Mouse (Mus musculus): ENCODE measurements at regions not wholly inside any gene's neighbourhood (a gene's known extent, or its start where the extent isn't known, plus 50 kb on each side); places are given as distances from the start of the nearest gene placed in this dataset.

- Histone ChIP-seq H3K27ac (no peak overlapping the region), H3K4me1 (ENCODE audit: insufficient read depth, low read length) (no peaks in the 10 kb centered on the region), H3K4me2 (ENCODE audit: low read depth, low read length) (no peak overlapping the region), H3K4me3 (ENCODE audit: low read length) (no peak overlapping the region), H3K36me3 (ENCODE audit: insufficient read depth, low read length) (no peaks in the 10 kb centered on the region), H3K9ac (replicated peaks; ENCODE audit: low read length) (no peak overlapping the region), H3K9me3 (ENCODE audit: low read length) (no peaks in the 10 kb centered on the region), H3K27me3 (ENCODE audit: insufficient read depth, low read length) (no peaks in the 10 kb centered on the region)
- WGBS: 56% methylated on average over 7 of the region's 7 CpGs
- ATAC-seq (no peak), DNase-seq (ENCODE audit: low spot score) (peak; percentile 14)
- TF ChIP-seq CTCF (IDR thresholded peaks at IDR 0.05; ENCODE audit: low read depth): no peak
These were observed 275.1 kb downstream of the Adamts20 start for GRCm38 (mm10) chr15:94190081-94190488.

GRCm38 (mm10) chr15:94187588-94187987 lies 277.6 kb downstream of the Adamts20 start:
- Histone ChIP-seq H3K36me3 (ENCODE audit: insufficient read depth, low read length) (no peaks in the 10 kb centered on the region), H3K9me3 (ENCODE audit: low read length) (no peaks in the 10 kb centered on the region), H3K9ac (replicated peaks; ENCODE audit: low read length) (no peak overlapping the region), H3K27ac (no peak overlapping the region), H3K4me3 (ENCODE audit: low read length) (no peak overlapping the region), H3K27me3 (ENCODE audit: insufficient read depth, low read length) (no peaks in the 10 kb centered on the region), H3K4me2 (ENCODE audit: low read depth, low read length) (no peak overlapping the region), H3K4me1 (ENCODE audit: insufficient read depth, low read length) (no peaks in the 10 kb centered on the region)
- DNase-seq (ENCODE audit: low spot score) (no peak), ATAC-seq (no peak)
- TF ChIP-seq CTCF (IDR thresholded peaks at IDR 0.05; ENCODE audit: low read depth): no peak
- WGBS: 82% methylated on average over 4 of the region's 4 CpGs

GRCm38 (mm10) chr15:94183663-94184375 lies 281.4 kb downstream of the Adamts20 start:
- ATAC-seq: no peak
- DNase-seq (ENCODE audit: low spot score): no peak
- no peak overlapping the region for H3K27ac ChIP-seq
- H3K27me3 ChIP-seq (ENCODE audit: insufficient read depth, low read length): no peaks in the 10 kb centered on the region
- TF ChIP-seq CTCF (IDR thresholded peaks at IDR 0.05; ENCODE audit: low read depth): no peak
- H3K9me3 ChIP-seq (ENCODE audit: low read length): no peaks in the 10 kb centered on the region
- no peak overlapping the region for H3K4me2 ChIP-seq (ENCODE audit: low read depth, low read length)
- 94% methylated on average over 6 of the region's 6 CpGs for WGBS
- no peaks in the 10 kb centered on the region for H3K36me3 ChIP-seq (ENCODE audit: insufficient read depth, low read length)
- no peaks in the 10 kb centered on the region for H3K4me1 ChIP-seq (ENCODE audit: insufficient read depth, low read length)
- no peak overlapping the region for H3K4me3 ChIP-seq (ENCODE audit: low read length)
- no peak overlapping the region for H3K9ac ChIP-seq (replicated peaks; ENCODE audit: low read length)

- Histone ChIP-seq H3K27ac (no peak overlapping the region), H3K27me3 (ENCODE audit: insufficient read depth, low read length) (no peaks in the 10 kb centered on the region), H3K9ac (replicated peaks; ENCODE audit: low read length) (no peak overlapping the region), H3K4me2 (ENCODE audit: low read depth, low read length) (no peak overlapping the region), H3K4me1 (ENCODE audit: insufficient read depth, low read length) (no peaks in the 10 kb centered on the region), H3K36me3 (ENCODE audit: insufficient read depth, low read length) (no peaks in the 10 kb centered on the region), H3K4me3 (ENCODE audit: low read length) (no peak overlapping the region), H3K9me3 (ENCODE audit: low read length) (no peaks in the 10 kb centered on the region)
- TF ChIP-seq CTCF (IDR thresholded peaks at IDR 0.05; ENCODE audit: low read depth): no peak
- DNase-seq (ENCODE audit: low spot score): no peak
- ATAC-seq: no peak
- 69% methylated on average over 7 of the region's 7 CpGs for WGBS
These were observed 291.1 kb downstream of the Adamts20 start for GRCm38 (mm10) chr15:94174083-94174482.

GRCm38 (mm10) chr15:94160806-94161205 lies 304.4 kb downstream of the Adamts20 start:
- WGBS: 80% methylated on average over 4 of the region's 4 CpGs
- no peak for TF ChIP-seq CTCF (IDR thresholded peaks at IDR 0.05; ENCODE audit: low read depth)
- Histone ChIP-seq H3K4me2 (ENCODE audit: low read depth, low read length) (no peak overlapping the region), H3K9ac (replicated peaks; ENCODE audit: low read length) (no peak overlapping the region), H3K4me3 (ENCODE audit: low read length) (no peak overlapping the region), H3K27ac (no peak overlapping the region), H3K9me3 (ENCODE audit: low read length) (no peaks in the 10 kb centered on the region), H3K4me1 (ENCODE audit: insufficient read depth, low read length) (no peaks in the 10 kb centered on the region), H3K27me3 (ENCODE audit: insufficient read depth, low read length) (no peaks in the 10 kb centered on the region), H3K36me3 (ENCODE audit: insufficient read depth, low read length) (no peaks in the 10 kb centered on the region)
- ATAC-seq: no peak
- no peak for DNase-seq (ENCODE audit: low spot score)

- H3K4me1 ChIP-seq (ENCODE audit: insufficient read depth, low read length): no peaks in the 10 kb centered on the region
- ATAC-seq: no peak
- WGBS: 80% methylated on average over 13 of the region's 13 CpGs
- H3K36me3 ChIP-seq (ENCODE audit: insufficient read depth, low read length): no peaks in the 10 kb centered on the region
- H3K4me2 ChIP-seq (ENCODE audit: low read depth, low read length): no peak overlapping the region
- H3K4me3 ChIP-seq (ENCODE audit: low read length): no peak overlapping the region
- no peaks in the 10 kb centered on the region for H3K27me3 ChIP-seq (ENCODE audit: insufficient read depth, low read length)
- DNase-seq (ENCODE audit: low spot score): peak; percentile 2
- no peak overlapping the region for H3K27ac ChIP-seq
- no peak for TF ChIP-seq CTCF (IDR thresholded peaks at IDR 0.05; ENCODE audit: low read depth)
- no peak overlapping the region for H3K9ac ChIP-seq (replicated peaks; ENCODE audit: low read length)
- H3K9me3 ChIP-seq (ENCODE audit: low read length): no peaks in the 10 kb centered on the region
These were observed 325.7 kb downstream of the Adamts20 start for GRCm38 (mm10) chr15:94139534-94139958.
